Mouse (Mus musculus) thymus, postnatal 36 days (tissue): ENCODE results near the gene Slc25a30.
A peak's percentile ranks its signal among the peaks of the same experiment; 100 is the strongest.
"Not testable (repeated sequence)": the region's sequence is repeated elsewhere in the genome, so short reads cannot be mapped to it uniquely, and the experiment has no call there.

Experiments used
- DNase-seq, 2 experiments: peaks; one replicate each; pipeline ENCODE4 v3.0.0; 2022; ENCODE audit warnings: mixed read lengths in 2 of 2

Slc25a30 gene

GRCm38 (mm10) chr14:75791372-75791771 lies 4.5 kb upstream of the Slc25a30 start:
- DNase-seq: no peak

GRCm38 (mm10) chr14:75790411-75790996 lies 3.7 kb upstream of the Slc25a30 start:
- DNase-seq: no peak

DNA sequence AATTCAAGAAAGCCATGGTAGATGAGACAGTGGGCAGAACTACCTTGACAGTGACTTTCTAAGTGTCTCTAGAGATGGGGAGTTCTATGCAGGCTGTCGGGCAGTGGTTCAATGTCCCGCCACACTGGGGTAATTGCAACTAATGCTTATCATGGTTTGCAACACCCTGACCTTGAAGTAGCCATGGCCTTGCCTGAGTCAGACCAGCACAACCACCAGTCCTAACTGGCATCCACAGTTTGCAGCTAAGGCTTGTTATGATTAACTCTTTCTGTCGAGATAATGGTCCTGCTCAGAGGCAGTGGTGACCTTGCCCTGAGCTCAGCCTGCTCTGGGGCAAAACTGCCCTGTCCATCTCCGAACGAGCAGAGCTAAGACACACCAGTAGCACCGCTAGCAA lies 2.5 kb upstream of the Slc25a30 start:
- DNase-seq: no peak

DNA sequence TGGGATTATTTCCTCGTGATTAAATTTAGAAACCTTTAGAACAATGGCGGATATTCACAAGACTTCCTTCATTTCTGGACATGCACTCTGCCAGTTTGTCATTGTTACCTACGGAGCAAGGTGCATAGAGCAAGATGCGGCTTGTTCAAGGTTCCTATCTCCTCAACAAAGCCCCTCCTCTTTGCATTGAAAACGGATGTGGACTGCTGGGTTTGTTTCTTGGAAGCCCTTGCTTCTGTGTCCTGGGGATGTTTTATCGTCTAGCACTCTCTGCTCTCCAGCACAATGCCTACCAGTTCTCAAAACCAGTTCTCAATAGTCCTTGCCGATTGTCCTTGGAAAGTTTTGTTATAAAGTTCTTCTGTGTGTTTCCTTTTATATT lies 948 bp upstream of the Slc25a30 start:
- no peak for DNase-seq

GRCm38 (mm10) chr14:75786424-75786867 lies 391 bp downstream of the Slc25a30 start:
- DNase-seq: peak in 1 of 2 experiments; percentile 78

- no peak for DNase-seq
These were observed 6.9 kb downstream of the Slc25a30 start for GRCm38 (mm10) chr14:75779913-75780312.

DNA sequence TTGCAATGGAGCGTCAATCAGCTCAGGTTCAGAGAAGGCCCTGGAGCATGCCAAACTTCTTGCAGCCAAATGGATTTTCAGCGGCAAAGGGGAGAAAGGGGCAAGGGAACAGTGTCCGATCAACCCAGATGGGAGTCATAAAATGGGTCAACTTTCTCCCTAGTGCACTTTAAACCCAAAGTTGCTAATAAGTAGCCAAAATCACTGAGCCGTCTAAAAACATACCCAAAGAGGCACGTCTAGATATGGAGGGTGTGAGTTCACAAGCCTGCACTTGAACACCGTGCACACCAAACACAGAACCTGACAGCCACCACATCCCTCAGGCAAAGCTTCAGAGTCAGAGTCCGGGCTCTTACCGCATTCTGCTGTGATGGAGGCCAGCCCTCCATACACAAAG lies 10.2 kb downstream of the Slc25a30 start:
- no peak for DNase-seq

GRCm38 (mm10) chr14:75773431-75773830 lies 13.4 kb downstream of the Slc25a30 start:
- DNase-seq: no peak

DNA sequence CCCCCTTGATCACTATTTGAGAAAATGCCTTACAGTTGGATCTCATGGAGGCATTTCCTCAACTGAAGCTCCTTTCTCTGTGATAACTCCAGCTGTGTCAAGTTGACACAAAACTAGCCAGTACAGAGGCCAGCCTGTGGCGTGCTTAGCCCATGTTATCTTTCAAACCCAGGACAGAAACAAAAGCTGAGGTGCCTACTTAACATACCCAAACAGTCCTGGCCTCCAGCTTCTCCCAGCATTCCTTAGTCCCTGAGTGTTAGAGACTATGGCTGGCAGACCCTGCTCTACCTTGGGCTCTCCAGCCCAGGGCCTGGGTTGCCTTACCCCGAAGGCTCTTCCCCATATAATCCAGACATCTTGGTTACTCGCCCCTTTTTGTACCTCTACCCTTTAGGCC lies 14.4 kb downstream of the Slc25a30 start:
- not testable (repeated sequence) for DNase-seq

DNA sequence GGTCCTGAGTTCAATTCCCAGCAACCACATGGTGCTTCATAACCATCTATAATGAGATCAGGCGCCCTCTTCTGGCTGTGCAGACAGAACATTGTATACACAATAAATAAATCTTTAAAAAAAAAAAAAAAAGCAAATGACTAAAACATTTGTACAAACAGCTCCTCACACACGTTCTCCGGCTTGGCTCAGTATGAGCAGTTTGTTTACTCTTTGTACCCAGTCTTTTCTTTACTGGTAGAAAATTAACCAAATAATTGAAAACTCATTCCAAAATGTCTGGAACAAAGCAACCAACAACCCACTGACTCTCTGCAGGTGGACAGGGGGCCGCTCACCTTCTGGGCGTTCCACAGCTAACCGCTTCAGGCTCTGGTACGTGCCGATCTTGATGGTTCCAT lies 15.7 kb downstream of the Slc25a30 start:
- no peak for DNase-seq

DNA sequence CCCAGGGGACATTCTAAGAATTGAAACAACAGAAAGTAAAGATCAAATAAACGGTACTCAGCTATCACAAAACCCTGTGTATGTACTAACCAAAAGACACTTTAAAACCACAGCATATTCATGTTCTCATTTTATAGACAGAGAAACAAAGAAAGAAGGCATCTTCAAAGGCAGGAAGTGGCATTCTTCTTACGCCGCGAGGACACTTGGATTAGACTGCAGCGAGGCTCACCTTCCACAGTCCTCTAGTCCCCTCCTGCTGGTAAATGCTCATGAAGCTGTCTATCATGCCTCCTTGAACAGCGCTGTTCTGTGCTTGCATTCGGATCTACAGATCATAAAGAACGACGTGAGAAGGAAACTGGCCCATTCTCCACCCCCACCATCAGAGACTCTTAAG lies 17.5 kb downstream of the Slc25a30 start:
- DNase-seq: peak; percentile 36 to 48

DNA sequence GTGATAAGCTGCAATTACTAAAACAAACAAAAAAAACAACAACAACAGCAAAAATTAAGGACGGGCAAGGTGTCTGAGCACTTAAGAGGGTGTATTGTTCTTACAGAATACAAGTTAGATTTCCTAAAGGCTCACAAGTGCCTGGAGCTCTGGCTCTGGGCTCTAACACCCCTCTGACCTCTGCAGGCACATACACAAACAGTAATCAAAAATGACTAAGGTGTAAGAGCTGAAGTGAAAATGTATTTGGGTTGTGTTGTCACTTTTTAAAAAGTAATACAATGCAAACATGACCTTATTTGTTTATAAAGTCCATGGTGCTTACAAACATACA lies 18.6 kb downstream of the Slc25a30 start:
- DNase-seq: no peak

DNA sequence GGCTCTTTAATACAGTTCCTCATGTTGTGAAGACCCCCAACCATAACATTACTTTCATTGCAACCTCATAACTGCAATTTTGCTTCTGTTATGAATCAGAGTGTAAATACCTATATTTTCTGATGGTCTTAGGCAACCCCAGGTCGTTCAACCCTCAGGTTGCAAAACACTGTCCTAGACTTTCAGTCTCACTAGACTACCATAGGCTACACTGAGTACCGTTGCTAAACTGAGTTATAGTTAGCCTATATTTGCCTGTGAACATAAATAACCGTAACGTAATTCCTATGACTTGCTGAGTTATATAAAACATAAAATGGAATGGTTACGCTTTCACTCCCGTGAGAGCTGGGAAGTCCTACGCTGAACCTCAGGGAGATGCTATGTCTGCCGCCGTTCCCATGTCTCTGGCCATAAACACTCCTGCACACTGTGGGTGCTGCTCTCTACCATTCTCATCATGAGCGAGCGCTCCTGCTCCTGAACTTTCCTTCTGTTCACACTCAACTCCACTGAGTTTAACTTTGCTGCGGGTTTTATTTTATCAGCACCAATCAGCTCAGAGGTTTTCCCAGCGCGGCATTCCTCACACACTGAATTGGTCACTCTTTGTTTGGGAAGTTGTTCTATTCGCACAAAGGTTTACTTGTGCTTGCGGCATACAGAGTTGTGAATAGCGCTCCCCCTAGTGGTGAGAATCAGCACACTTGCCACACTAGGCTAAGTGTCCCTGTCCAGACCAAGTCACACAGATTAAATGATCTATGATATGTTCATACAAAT lies 19.2 kb downstream of the Slc25a30 start:
- DNase-seq: peak; percentile 57 to 60

DNA sequence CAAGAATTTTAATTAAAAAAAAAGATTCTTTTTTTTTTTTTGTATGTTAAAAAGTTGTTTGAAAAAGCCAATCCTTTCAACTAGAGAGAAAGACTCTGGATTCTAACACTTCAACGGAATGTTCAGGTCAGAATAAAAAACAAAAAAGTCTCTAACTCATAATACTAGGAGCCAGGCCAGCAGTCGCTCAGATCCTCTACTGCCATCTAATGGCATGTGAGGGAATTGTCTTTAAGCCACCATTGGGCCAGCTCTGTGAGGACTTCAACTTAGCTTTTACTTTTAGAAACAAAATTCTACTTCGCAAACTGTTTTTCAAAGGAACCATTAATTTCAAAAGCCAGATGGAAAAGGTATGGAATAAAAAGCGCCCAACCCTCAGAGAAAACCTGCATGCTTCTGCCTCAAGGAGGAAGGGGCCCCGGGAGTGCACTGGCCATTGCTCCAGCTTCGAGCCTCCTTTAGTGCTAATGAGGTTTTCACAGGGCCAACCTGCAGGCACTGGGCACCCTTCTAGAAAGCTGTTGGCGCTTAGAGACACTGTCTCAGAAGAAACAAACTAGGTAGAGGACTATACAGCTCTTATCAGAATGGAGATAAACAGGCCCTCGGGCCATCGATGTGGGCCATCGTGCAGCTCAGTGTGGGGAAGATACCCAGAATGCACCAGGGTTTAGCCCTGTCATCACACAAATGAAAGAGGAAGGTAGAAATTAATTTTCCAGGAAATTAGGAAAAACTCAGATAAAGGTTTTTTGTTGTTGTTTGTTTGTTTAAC lies 25.6 kb downstream of the Slc25a30 start:
- peak in 1 of 2 experiments; percentile 21 for DNase-seq

GRCm38 (mm10) chr14:75758401-75758800 lies 28.4 kb downstream of the Slc25a30 start:
- no peak for DNase-seq

GRCm38 (mm10) chr14:75757821-75758220 lies 29.0 kb downstream of the Slc25a30 start:
- DNase-seq: no peak

DNA sequence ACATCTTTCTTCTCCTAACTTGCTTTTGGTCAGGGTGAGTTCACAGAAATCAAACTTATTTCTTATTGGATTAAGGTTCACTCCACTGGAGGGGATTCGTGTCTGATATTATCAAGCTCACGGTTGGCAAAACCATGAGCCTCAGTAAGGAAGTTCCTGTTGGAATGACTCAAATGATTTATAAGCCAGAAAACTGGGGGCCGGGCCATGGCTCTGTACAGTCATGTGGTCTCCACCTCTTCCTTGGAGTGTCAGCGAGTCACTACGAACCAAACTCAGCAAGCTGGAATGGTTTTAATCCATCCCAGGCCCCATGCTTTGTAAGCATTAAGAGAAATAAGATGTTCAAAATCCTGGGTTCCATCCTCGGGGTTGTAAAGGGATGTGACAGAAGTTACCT lies 29.9 kb downstream of the Slc25a30 start:
- no peak for DNase-seq

DNA sequence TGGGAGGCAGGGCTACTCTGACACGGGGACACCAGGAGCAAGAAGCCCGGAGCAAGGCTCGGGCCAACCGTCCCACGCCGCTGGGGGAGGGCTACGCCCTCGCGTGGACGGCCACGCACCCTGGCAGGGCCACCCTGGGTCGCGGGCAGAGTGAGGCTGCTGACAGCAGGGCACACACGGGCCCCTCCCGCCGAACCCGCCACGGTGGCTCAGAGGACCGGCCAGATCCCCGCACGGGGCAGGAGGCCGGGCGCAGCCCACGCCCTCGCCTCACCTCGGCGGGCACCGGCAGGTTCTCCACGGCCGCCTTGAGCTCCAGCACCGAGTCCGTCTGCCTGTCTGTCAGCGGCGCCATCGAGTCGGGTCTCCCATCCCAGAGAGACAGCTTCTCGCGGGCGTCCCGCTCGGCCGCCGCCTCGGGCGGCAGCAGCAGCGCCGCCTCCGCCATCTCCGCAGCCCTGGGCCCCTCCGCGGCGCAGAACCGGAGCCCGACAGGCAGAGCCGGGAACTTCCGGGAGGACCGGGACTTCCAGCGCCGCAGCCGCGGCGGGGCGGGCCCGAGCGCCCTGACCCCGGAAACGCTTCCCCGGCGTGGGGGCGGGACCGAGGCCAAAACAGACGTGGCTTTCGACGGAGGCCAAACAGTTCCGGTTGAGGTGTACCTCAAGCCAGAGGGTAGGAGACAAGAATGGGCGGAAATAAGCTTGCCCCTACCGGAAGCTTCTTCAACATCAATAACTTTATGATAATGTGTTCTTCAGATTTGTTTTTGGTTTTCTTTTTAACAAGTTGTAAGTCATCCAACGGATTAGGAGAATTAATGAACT lies 32.6 kb downstream of the Slc25a30 start, which contains the start of gene Cog3:
TSS of gene Cog3 (minus strand) at position 527 of the 827 bp plus-strand sequence.
- DNase-seq: peak; percentile 98

DNA sequence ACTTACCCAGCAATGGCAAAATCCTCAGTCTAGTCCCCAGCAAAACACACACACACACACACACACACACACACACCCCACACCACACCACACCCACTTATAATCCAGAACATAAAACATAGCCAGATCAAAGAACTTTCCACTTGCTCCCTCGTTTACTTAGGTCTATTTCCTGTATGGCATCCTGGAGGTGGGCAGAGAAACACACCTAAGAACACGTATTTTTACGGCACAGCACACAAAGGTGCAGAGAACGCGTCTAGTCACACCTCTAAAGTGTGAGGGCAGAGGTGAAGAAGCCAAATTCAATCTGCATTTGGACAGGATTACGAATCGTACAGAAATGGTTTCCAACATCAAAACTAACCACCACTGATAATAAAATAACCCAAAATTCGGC lies 33.6 kb downstream of the Slc25a30 start:
- no peak for DNase-seq

DNA sequence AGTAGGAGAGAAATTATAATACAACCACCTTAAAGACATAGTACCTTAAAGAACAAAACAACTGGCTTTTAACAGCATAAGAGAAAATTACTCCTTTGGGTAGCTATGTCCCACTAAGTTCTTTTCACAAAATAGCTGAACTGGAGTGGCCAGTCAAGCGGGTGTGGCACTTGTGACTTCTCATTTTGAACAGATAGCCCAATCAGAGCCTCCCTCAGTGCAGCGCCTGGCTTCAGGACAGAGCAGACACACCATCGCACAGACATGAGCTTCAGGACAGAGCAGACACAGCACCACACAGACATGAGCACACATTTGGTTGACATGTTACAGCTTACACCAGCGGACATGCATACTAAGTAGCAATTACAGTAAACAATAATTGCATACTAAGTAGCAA lies 35.8 kb downstream of the Slc25a30 start:
- no peak for DNase-seq

DNA sequence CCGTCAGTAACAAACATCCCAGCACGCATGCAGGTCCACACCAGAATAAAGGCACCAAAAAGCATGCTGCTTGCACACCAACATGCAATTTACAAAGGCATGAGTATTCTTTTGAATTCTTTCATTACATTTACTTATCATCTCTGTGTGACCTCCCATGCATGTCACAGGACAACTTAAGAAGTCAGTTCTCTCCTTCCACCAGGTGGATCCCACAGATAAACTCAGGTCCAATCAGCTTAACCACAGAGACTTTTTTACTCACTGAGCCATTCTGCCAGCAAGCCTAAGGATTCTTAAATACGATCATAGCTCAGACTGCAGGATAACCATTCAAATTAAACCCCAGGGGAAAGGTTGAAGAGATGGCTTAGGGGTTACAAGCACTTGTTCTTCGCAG lies 37.7 kb downstream of the Slc25a30 start:
- no peak for DNase-seq

- DNase-seq: no peak
These were observed 38.9 kb downstream of the Slc25a30 start for GRCm38 (mm10) chr14:75747960-75748359.

- no peak for DNase-seq
These were observed 44.9 kb downstream of the Slc25a30 start for GRCm38 (mm10) chr14:75741904-75742303.
